Mouse (Mus musculus) cortical plate, adult 2 months (tissue): ENCODE measurements around the gene Pcyt2.

Source experiments
- CTCF ChIP-seq: fragments of 200-500 bp; IDR thresholded peaks from 2 replicates; pipeline ENCODE4 v1.5.1; 2011; ENCODE audit warnings: mild to moderate bottlenecking, control low read depth, low read length; ENCODE audit not compliant: insufficient read depth; ENCODE audit errors: extremely low read depth
- POLR2A ChIP-seq: fragments of 200-500 bp; IDR thresholded peaks from 2 replicates; pipeline ENCODE4 v1.6.1; 2011; ENCODE audit warnings: mild to moderate bottlenecking, low read length, control low read depth; ENCODE audit not compliant: insufficient read depth; ENCODE audit errors: extremely low read depth

- TF ChIP-seq CTCF (no peak), POLR2A (peak; percentile 82)
These were observed 36.1 kb downstream of the Pcyt2 start, which contains the start of gene Arhgdia for GRCm38 (mm10) chr11:120581490-120582267.
